Comparison of ENCODE assay signal across 8 mouse cellular contexts in the genomic region with DNA sequence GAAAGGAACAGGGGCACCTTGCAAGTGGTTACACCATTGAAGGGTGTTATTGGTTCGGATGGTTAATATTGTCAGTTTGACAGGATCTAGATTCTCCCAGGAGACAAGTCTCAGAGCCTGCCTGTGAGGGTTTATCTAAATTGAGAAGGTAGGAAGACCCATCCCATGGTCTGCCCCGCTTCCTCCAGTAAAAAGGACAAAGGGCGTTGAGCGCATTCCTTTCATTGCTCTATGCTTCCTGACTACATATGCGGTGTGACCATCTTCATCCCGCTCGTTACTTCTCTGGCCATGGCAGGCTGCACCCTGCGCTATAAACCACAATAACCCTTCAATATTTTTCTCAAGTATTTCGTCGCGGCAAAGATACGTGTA. TPM values are rescaled to one million over a fixed set of nuclear protein-coding genes. Genes with fewer than 3 reads are reported as not detected.
DNase-seq lines count a peak whose midpoint lies in the region; ATAC-seq and TF ChIP-seq lines count a peak whose summit lies in the region.

No protein-coding gene starts in this region.

- no peaks in the 10 kb centered on the region for H3K27me3 ChIP-seq in heart, embryonic 10.5 days (ENCODE audit: insufficient read depth, poor library complexity, severe bottlenecking)
- H3K27me3 ChIP-seq in C2C12 (ENCODE audit: control insufficient read depth, insufficient read depth, insufficient read length), result no peaks in the 10 kb centered on the region
- H3K27me3 ChIP-seq in forebrain, embryonic 10.5 days (ENCODE audit: poor library complexity, severe bottlenecking), result no peaks in the 10 kb centered on the region
- no peaks in the 10 kb centered on the region for H3K27me3 ChIP-seq in liver, embryonic 12.5 days (replicated peaks)

- peak overlapping the region; percentile 14 for H3ac ChIP-seq in C2C12 (ENCODE audit: control insufficient read depth, insufficient read length, low read depth)

- peak overlapping the region; percentile 85; the same call in 1 of the 2 replicates for H3K27ac ChIP-seq in heart, embryonic 10.5 days
- H3K27ac ChIP-seq in forebrain, embryonic 10.5 days, result peak overlapping the region; percentile 87
- H3K27ac ChIP-seq in liver, embryonic 12.5 days, result peak overlapping the region; percentile 59

- peaks cover 5% of the 10 kb centered on the region; the same call in 1 of the 2 replicates for H3K4me1 ChIP-seq in heart, embryonic 10.5 days
- peaks cover 18% of the 10 kb centered on the region for H3K4me1 ChIP-seq in forebrain, embryonic 10.5 days
- peaks cover 32% of the 10 kb centered on the region for H3K4me1 ChIP-seq in liver, embryonic 12.5 days

- TF ChIP-seq CTCF in C2C12 (IDR thresholded peaks at IDR 0.05; ENCODE audit: control insufficient read depth, insufficient read depth, insufficient read length), result no peak

- H3K79me2 ChIP-seq in C2C12 (ENCODE audit: control insufficient read depth, insufficient read depth), result peaks cover 1% of the 10 kb centered on the region

- H3K9me3 ChIP-seq in heart, embryonic 10.5 days, result no peaks in the 10 kb centered on the region
- H3K9me3 ChIP-seq in forebrain, embryonic 10.5 days, result no peaks in the 10 kb centered on the region
- H3K9me3 ChIP-seq in liver, embryonic 12.5 days (replicated peaks), result no peaks in the 10 kb centered on the region

- peak overlapping the region; percentile 68 for H3K4me2 ChIP-seq in liver, embryonic 12.5 days

- 17% methylated on average over 12 of the region's 12 CpGs for WGBS in heart, embryonic 10.5 days
- WGBS in forebrain, embryonic 10.5 days, result 23% methylated on average over 12 of the region's 12 CpGs
- WGBS in liver, embryonic 12.5 days (ENCODE audit: insufficient replicate concordance), result 12% methylated on average over 12 of the region's 12 CpGs

- no peaks in the 10 kb centered on the region for H3K79me3 ChIP-seq in C2C12 (ENCODE audit: low read depth)

- H3K4me3 ChIP-seq in heart, embryonic 10.5 days, result peak overlapping the region; percentile 56
- peak overlapping the region; percentile 19 for H3K4me3 ChIP-seq in C2C12 (ENCODE audit: insufficient read depth, poor library complexity, severe bottlenecking)
- peak overlapping the region; percentile 59 for H3K4me3 ChIP-seq in forebrain, embryonic 10.5 days
- peak overlapping the region; percentile 50 for H3K4me3 ChIP-seq in liver, embryonic 12.5 days

- no peaks in the 10 kb centered on the region for H3K36me3 ChIP-seq in heart, embryonic 10.5 days
- peaks cover 5% of the 10 kb centered on the region for H3K36me3 ChIP-seq in C2C12 (ENCODE audit: control insufficient read depth, insufficient read depth)
- peaks cover 8% of the 10 kb centered on the region for H3K36me3 ChIP-seq in forebrain, embryonic 10.5 days (replicated peaks)
- H3K36me3 ChIP-seq in liver, embryonic 12.5 days, result peaks cover 5% of the 10 kb centered on the region

- no peak for ATAC-seq in liver, embryonic 12.5 days

- no peak for DNase-seq in heart, embryonic 10.5 days (ENCODE audit: low spot score)
- no peak for DNase-seq in heart, postnatal 36 days
- DNase-seq in forebrain, embryonic 10.5 days (ENCODE audit: extremely low spot score, low spot score), result no peak
- no peak for DNase-seq in ovary, postnatal 36 days (ENCODE audit: low spot score)
- DNase-seq in ovary, adult 18-20 months (ENCODE audit: low spot score), result no peak
- DNase-seq in layer of hippocampus, postnatal 36 days, result no peak

- intact Hi-C loops in heart, postnatal 36 days (cut with DNase I), result loop anchor here (5.0 kb wide), 1 partner anchor 131 kb away; no protein-coding TSS in a partner anchor

- H3K9ac ChIP-seq in liver, embryonic 12.5 days, result peak overlapping the region; percentile 50

TF ChIP-seq in C2C12, 6 proteins besides CTCF, POLR2A, EP300 and RAD21:
- no peak for TF ChIP-seq CEBPB (IDR thresholded peaks at IDR 0.05; ENCODE audit: low read depth)
- TF ChIP-seq FOSL1 (IDR thresholded peaks at IDR 0.05; ENCODE audit: insufficient read depth, low read length, poor library complexity, severe bottlenecking), result no peak
- no peak for TF ChIP-seq MAX (IDR thresholded peaks at IDR 0.05)
- TF ChIP-seq MYOG (IDR thresholded peaks at IDR 0.05; ENCODE audit: control insufficient read depth, extremely low read depth, insufficient read length), result no peak
- TF ChIP-seq MYOD1 (IDR thresholded peaks at IDR 0.05; ENCODE audit: control insufficient read depth, insufficient read length, low read depth), result no peak
- no peak for TF ChIP-seq USF1 (IDR thresholded peaks at IDR 0.05; ENCODE audit: low read depth)
TF ChIP-seq in C2C12: peak in this region for 0.

RNA-seq across cellular contexts. Expression of a gene that starts 8.4 kb away (rescaled TPM):
- 6.5 and 7.3 TPM in 2 replicates for polyA plus RNA-seq in heart, embryonic 10.5 days (2016; fragmentation: Nextera tagmentation; extraction: Ambion mirVana)
- total RNA-seq in heart, postnatal 36 days (2021), result 10 to 100 TPM; 36.2 to 44.8 TPM
- 15.8 TPM for polyA plus RNA-seq in C2C12 (2012; fragmentation: generic; extraction: Trizol)
- polyA plus RNA-seq in forebrain, embryonic 10.5 days (2016; fragmentation: Nextera tagmentation; extraction: Ambion mirVana), result 5.2 and 5.3 TPM in 2 replicates
- 13.7 and 13.8 TPM in 2 replicates for polyA plus RNA-seq in liver, embryonic 12.5 days (2016; fragmentation: Nextera tagmentation; extraction: Ambion mirVana)
- 10 to 100 TPM; 42.7 to 49.1 TPM for total RNA-seq in layer of hippocampus, postnatal 36 days (2021)

RNA-seq across cellular contexts. Expression of a gene that starts 56.3 kb away (rescaled TPM):
- polyA plus RNA-seq in heart, embryonic 10.5 days (2016; fragmentation: Nextera tagmentation; extraction: Ambion mirVana), result 46.4 and 59.4 TPM in 2 replicates
- total RNA-seq in heart, postnatal 36 days (2021), result 10 to 100 TPM; 10.8 to 11.3 TPM
- 76.4 TPM for polyA plus RNA-seq in C2C12 (2012; fragmentation: generic; extraction: Trizol)
- 76.1 and 77.8 TPM in 2 replicates for polyA plus RNA-seq in forebrain, embryonic 10.5 days (2016; fragmentation: Nextera tagmentation; extraction: Ambion mirVana)
- polyA plus RNA-seq in liver, embryonic 12.5 days (2016; fragmentation: Nextera tagmentation; extraction: Ambion mirVana), result 78.8 and 79.3 TPM in 2 replicates
- 10 to 100 TPM; 28.6 to 34.2 TPM for total RNA-seq in layer of hippocampus, postnatal 36 days (2021)
